Mouse (Mus musculus): ENCODE data around the gene Mtrf1.

- TF ChIP-seq POLR2A (IDR thresholded peaks at IDR 0.05; ENCODE audit: insufficient read length, low read depth) = no peak
- no peak for TF ChIP-seq E2F4 (IDR thresholded peaks at IDR 0.05; ENCODE audit: insufficient read depth)
- TF ChIP-seq TCF12 (IDR thresholded peaks at IDR 0.05; ENCODE audit: insufficient read depth, poor library complexity, severe bottlenecking) = no peak
- no peak for TF ChIP-seq SRF (IDR thresholded peaks at IDR 0.05; ENCODE audit: control insufficient read depth, insufficient read length, low read depth)
- TF ChIP-seq MAX (IDR thresholded peaks at IDR 0.05; ENCODE audit: low read depth) = no peak
Observed at GRCm38 (mm10) chr14:79460401-79460800, 62.8 kb downstream of the Mtrf1 start.

Measured in myocyte (in vitro differentiated cells).